Mouse (Mus musculus): ENCODE measurements around the gene Kcnt2. TPM values are rescaled to one million over a fixed set of nuclear protein-coding genes. Genes with fewer than 3 reads are reported as not detected.

Kcnt2 gene
- polyA plus RNA-seq, 1 experiment from 2014 or later, result 0.77 TPM

DNA sequence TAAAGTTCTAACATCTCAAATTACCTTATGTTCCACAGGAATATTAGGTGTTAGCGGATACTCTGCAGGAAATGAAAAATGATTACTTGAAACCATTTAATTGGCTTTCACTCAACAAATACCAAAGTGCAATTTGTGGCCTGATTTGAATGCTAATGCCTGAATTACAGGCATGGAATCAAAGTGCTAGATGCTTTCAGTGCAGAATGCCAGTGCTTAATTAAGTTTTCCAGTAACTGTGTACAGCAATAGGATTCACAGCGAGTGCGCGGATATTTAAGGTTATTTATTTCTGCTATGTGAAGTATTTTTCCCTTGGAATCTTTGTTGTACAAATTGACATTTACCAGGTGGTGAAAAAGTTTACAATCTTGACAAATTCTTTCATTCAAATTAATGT is 144.3 kb downstream of the Kcnt2 start:
- no peaks in the 10 kb centered on the region for H3K36me3 ChIP-seq
- no peak overlapping the region for H3K4me3 ChIP-seq
- no peaks in the 10 kb centered on the region for H3K4me1 ChIP-seq
- H3K27ac ChIP-seq, result no peak overlapping the region
- 90% methylated on average over 4 of the region's 4 CpGs for WGBS
- no peaks in the 10 kb centered on the region for H3K27me3 ChIP-seq (ENCODE audit: insufficient read depth, poor library complexity, severe bottlenecking)
- no peak for DNase-seq (ENCODE audit: low spot score)
- no peaks in the 10 kb centered on the region for H3K9me3 ChIP-seq

DNA sequence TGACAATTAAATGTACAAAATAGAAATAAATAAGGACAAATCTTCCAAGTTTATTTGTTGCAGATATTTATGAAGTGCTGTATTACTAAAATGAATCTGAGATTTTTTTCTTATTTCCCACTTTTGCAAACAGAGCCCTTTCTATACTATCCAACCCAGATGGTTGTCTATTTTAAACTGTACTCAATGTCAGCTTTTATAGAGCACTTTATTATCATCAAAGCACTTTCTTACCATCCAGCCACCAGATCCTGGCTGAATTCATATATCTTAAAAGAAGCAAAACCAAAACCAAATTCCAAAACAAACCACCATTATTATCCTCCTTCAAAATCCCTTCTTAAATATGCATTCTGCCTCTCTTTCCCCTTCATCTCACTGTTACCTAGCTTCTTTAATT is 151.8 kb downstream of the Kcnt2 start:
- Histone ChIP-seq H3K27me3 (ENCODE audit: insufficient read depth, poor library complexity, severe bottlenecking) (no peaks in the 10 kb centered on the region), H3K4me3 (no peak overlapping the region), H3K27ac (no peak overlapping the region), H3K4me1 (no peaks in the 10 kb centered on the region), H3K36me3 (no peaks in the 10 kb centered on the region), H3K9me3 (no peaks in the 10 kb centered on the region)
- no peak for DNase-seq (ENCODE audit: low spot score)

DNA sequence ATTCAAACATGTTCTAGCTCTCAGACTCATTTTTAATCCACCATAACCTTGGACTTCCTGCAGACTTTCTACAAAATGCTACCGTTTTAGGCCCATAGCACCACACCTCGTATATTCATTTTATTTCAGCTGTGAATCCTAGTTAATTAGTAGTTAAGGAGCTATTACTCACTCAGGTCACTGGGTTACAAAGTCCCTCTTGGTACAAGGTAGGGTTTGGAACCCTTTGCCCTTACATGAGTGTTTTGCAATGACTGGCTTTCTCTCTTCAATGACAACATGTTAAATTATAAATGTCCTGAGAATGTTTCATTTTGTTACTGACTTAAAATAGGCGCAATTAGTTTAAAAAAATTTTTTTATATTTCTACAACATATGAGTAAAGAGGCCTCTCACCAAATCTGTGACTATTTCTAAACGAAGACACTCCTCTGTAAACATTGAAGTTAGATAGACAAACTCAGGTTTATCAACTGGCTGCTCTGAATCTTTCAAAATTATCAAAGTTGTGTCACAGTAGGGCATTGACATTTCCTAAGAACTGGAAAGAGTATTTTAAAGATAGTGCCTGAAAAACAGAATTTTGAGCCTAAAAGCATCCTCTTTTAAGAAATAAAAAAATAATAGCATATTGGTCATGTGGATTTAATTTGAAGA is 160.8 kb downstream of the Kcnt2 start:
- H3K4me1 ChIP-seq, result no peaks in the 10 kb centered on the region

GRCm38 (mm10) chr1:140415761-140416160 is 169.8 kb downstream of the Kcnt2 start:
- H3K4me1 ChIP-seq, result no peaks in the 10 kb centered on the region
- no peaks in the 10 kb centered on the region for H3K36me3 ChIP-seq
- no peak overlapping the region for H3K27ac ChIP-seq
- 79% methylated on average over 1 of the region's 1 CpGs for WGBS
- DNase-seq (ENCODE audit: low spot score), result no peak
- H3K27me3 ChIP-seq (ENCODE audit: insufficient read depth, poor library complexity, severe bottlenecking), result no peaks in the 10 kb centered on the region
- no peaks in the 10 kb centered on the region for H3K9me3 ChIP-seq
- H3K4me3 ChIP-seq, result no peak overlapping the region

More for the DNA sequence above, 160.8 kb downstream of the Kcnt2 start:
- WGBS, result 77% methylated on average over 4 of the region's 4 CpGs
- H3K36me3 ChIP-seq, result no peaks in the 10 kb centered on the region
- no peak for DNase-seq (ENCODE audit: low spot score)
- H3K27me3 ChIP-seq (ENCODE audit: insufficient read depth, poor library complexity, severe bottlenecking), result no peaks in the 10 kb centered on the region
- H3K4me3 ChIP-seq, result no peak overlapping the region
- H3K9me3 ChIP-seq, result no peaks in the 10 kb centered on the region
- H3K27ac ChIP-seq, result no peak overlapping the region

DNA sequence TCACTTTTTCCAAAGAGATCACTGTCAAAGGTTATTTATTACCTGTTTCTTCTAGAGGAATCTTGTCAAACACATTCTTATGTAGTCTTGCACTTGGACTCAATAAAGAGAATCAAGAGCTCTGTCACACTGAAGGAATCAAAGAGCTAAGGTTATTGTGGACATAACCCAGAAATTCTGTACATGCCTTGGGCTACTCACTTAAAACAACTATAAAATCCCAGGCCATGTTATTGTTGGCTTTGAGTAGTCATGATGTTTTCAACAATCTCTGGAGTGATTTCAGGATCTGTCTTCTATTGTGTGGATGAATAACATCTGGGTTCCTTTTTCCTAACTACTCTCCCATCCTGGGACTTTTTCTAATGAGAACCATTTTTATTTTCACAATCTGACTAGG is 177.0 kb downstream of the Kcnt2 start:
- H3K27ac ChIP-seq, result no peak overlapping the region
- no peaks in the 10 kb centered on the region for H3K4me1 ChIP-seq
- H3K4me3 ChIP-seq, result no peak overlapping the region
- H3K27me3 ChIP-seq (ENCODE audit: insufficient read depth, poor library complexity, severe bottlenecking), result no peaks in the 10 kb centered on the region
- no peaks in the 10 kb centered on the region for H3K36me3 ChIP-seq
- DNase-seq (ENCODE audit: low spot score), result no peak
- H3K9me3 ChIP-seq, result no peaks in the 10 kb centered on the region

- Histone ChIP-seq H3K4me3 (no peak overlapping the region), H3K27me3 (ENCODE audit: insufficient read depth, poor library complexity, severe bottlenecking) (no peaks in the 10 kb centered on the region), H3K4me1 (no peaks in the 10 kb centered on the region), H3K27ac (no peak overlapping the region), H3K36me3 (no peaks in the 10 kb centered on the region), H3K9me3 (no peaks in the 10 kb centered on the region)
- WGBS, result 47% methylated on average over 2 of the region's 2 CpGs
- no peak for DNase-seq (ENCODE audit: low spot score)
Measured at GRCm38 (mm10) chr1:140429284-140429850, 183.4 kb downstream of the Kcnt2 start.

- Histone ChIP-seq H3K4me3 (no peak overlapping the region), H3K27ac (no peak overlapping the region), H3K36me3 (no peaks in the 10 kb centered on the region), H3K27me3 (ENCODE audit: insufficient read depth, poor library complexity, severe bottlenecking) (no peaks in the 10 kb centered on the region), H3K9me3 (no peaks in the 10 kb centered on the region), H3K4me1 (no peaks in the 10 kb centered on the region)
- no peak for DNase-seq (ENCODE audit: low spot score)
- 61% methylated on average over 1 of the region's 1 CpGs for WGBS
Measured at GRCm38 (mm10) chr1:140432039-140432438, 186.1 kb downstream of the Kcnt2 start.

DNA sequence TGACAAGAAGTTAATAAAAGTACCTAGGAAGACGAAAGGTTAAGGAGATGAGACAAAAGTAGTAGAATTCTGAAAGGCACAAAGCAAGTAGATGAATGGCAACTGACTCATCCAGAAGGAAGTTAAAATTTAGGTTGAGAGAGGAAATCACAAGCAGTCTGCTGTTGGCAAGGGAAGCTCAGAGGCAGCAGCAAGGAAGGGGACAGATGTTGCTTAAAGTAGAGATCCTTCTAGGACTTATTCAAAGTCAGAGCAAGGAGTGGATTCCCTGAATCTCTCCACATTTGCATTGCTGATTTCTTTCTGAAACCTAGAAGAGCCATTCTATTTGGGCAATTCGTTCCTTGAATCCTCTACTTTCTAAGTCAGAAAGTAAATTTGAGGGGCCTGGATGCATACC is 188.8 kb downstream of the Kcnt2 start:
- no peaks in the 10 kb centered on the region for H3K27me3 ChIP-seq (ENCODE audit: insufficient read depth, poor library complexity, severe bottlenecking)
- no peak overlapping the region for H3K4me3 ChIP-seq
- WGBS, result 65% methylated on average over 2 of the region's 2 CpGs
- no peaks in the 10 kb centered on the region for H3K9me3 ChIP-seq
- H3K27ac ChIP-seq, result no peak overlapping the region
- no peaks in the 10 kb centered on the region for H3K4me1 ChIP-seq
- no peak for DNase-seq (ENCODE audit: low spot score)
- H3K36me3 ChIP-seq, result no peaks in the 10 kb centered on the region

- H3K27me3 ChIP-seq (ENCODE audit: insufficient read depth, poor library complexity, severe bottlenecking), result no peaks in the 10 kb centered on the region
- WGBS, result 71% methylated on average over 5 of the region's 5 CpGs
- DNase-seq (ENCODE audit: low spot score), result no peak
- H3K4me1 ChIP-seq, result no peaks in the 10 kb centered on the region
- H3K4me3 ChIP-seq, result no peak overlapping the region
- H3K36me3 ChIP-seq, result no peaks in the 10 kb centered on the region
- no peak overlapping the region for H3K27ac ChIP-seq
- H3K9me3 ChIP-seq, result no peaks in the 10 kb centered on the region
Measured at GRCm38 (mm10) chr1:140438176-140438575, 192.2 kb downstream of the Kcnt2 start.

DNA sequence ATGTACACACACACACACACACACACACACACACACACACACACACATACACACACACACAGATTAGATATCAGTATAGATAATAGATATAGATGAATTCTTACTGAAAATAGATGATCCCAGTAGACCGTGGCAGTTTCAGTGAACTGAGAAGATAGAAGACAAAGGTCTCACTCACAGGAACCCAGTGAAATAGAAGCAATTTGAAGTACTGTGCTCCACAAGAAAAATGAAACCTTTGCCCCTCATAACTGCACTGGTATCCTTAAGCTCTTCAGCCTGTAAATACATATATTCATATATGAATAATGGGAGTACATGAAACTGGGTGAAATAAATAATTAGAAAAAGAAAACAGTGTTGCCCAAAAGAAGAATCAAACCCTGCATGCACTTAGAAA is 197.9 kb downstream of the Kcnt2 start:
- Histone ChIP-seq H3K27ac (no peak overlapping the region), H3K9me3 (no peaks in the 10 kb centered on the region), H3K4me3 (no peak overlapping the region), H3K27me3 (ENCODE audit: insufficient read depth, poor library complexity, severe bottlenecking) (no peaks in the 10 kb centered on the region), H3K36me3 (no peaks in the 10 kb centered on the region), H3K4me1 (no peaks in the 10 kb centered on the region)
- no peak for DNase-seq (ENCODE audit: low spot score)
- WGBS, result 77% methylated on average over 1 of the region's 1 CpGs

DNA sequence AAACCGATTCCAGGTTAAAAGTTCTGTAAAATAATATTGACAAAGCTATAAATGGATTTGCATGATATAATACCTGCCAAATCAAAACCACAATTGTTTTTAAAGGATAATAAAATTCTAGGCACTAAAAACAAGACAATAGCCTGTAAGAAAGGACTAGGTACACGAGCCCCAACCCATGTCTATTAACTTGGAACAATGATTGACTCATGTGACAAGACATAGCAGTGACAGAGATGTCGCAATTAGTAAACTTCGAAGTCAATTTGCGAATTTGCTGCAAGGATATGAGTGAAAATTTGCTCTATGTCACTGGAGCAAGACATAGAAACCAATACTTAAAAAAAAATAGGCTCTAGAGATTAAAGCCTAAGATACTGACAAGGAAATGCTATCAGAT is 198.4 kb downstream of the Kcnt2 start:
- Histone ChIP-seq H3K4me3 (no peak overlapping the region), H3K27me3 (ENCODE audit: insufficient read depth, poor library complexity, severe bottlenecking) (no peaks in the 10 kb centered on the region), H3K36me3 (no peaks in the 10 kb centered on the region), H3K27ac (no peak overlapping the region), H3K4me1 (no peaks in the 10 kb centered on the region), H3K9me3 (no peaks in the 10 kb centered on the region)
- WGBS, result 83% methylated on average over 5 of the region's 5 CpGs
- DNase-seq (ENCODE audit: low spot score), result no peak

DNA sequence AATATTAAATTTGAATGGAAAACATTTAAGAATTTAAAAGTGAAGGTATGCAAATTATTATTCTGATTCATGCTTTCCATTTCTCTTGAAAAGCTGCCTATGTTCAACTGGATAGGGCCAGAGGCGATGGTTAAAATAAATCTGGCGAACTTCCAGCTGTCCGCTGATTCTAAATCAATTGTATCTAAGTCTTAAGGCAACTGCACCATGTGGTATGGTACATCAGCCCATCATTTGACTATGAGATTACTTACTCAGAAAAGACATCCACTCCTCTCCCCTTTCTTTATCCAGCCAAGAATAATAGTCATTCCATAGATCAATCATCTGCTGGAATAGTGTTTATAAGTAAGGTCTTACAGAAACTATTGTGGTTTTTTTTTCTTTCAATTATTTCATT is 205.5 kb downstream of the Kcnt2 start:
- DNase-seq (ENCODE audit: low spot score), result no peak
- no peaks in the 10 kb centered on the region for H3K4me1 ChIP-seq
- H3K9me3 ChIP-seq, result no peaks in the 10 kb centered on the region
- H3K36me3 ChIP-seq, result no peaks in the 10 kb centered on the region
- WGBS, result 84% methylated on average over 3 of the region's 3 CpGs
- H3K27ac ChIP-seq, result no peak overlapping the region
- H3K27me3 ChIP-seq (ENCODE audit: insufficient read depth, poor library complexity, severe bottlenecking), result no peaks in the 10 kb centered on the region
- H3K4me3 ChIP-seq, result no peak overlapping the region

GRCm38 (mm10) chr1:140451924-140452323 is 206.0 kb downstream of the Kcnt2 start:
- Histone ChIP-seq H3K27ac (no peak overlapping the region), H3K27me3 (ENCODE audit: insufficient read depth, poor library complexity, severe bottlenecking) (no peaks in the 10 kb centered on the region), H3K4me1 (no peaks in the 10 kb centered on the region), H3K4me3 (no peak overlapping the region), H3K36me3 (no peaks in the 10 kb centered on the region), H3K9me3 (no peaks in the 10 kb centered on the region)
- 74% methylated on average over 1 of the region's 1 CpGs for WGBS
- DNase-seq (ENCODE audit: low spot score), result no peak

- Histone ChIP-seq H3K27ac (no peak overlapping the region), H3K4me1 (no peaks in the 10 kb centered on the region), H3K9me3 (no peaks in the 10 kb centered on the region), H3K4me3 (no peak overlapping the region), H3K27me3 (ENCODE audit: insufficient read depth, poor library complexity, severe bottlenecking) (no peaks in the 10 kb centered on the region), H3K36me3 (no peaks in the 10 kb centered on the region)
- WGBS, result 81% methylated on average over 2 of the region's 2 CpGs
- no peak for DNase-seq (ENCODE audit: low spot score)
Measured at GRCm38 (mm10) chr1:140455903-140456302, 209.9 kb downstream of the Kcnt2 start.

All from heart, embryonic 10.5 days (tissue).